Mouse (Mus musculus): ENCODE measurements at regions not wholly inside any gene's neighbourhood (a gene's known extent, or its start where the extent isn't known, plus 50 kb on each side); places are given as distances from the start of the nearest gene placed in this dataset.

- DNase-seq: no peak
Measured at GRCm38 (mm10) chr6:140938025-140938424, 208.9 kb downstream of the Gm11077 start.

- peak in 1 of 2 experiments; percentile 31 for DNase-seq
Measured at GRCm38 (mm10) chr6:140946720-140947119, 217.6 kb downstream of the Gm11077 start.

DNA sequence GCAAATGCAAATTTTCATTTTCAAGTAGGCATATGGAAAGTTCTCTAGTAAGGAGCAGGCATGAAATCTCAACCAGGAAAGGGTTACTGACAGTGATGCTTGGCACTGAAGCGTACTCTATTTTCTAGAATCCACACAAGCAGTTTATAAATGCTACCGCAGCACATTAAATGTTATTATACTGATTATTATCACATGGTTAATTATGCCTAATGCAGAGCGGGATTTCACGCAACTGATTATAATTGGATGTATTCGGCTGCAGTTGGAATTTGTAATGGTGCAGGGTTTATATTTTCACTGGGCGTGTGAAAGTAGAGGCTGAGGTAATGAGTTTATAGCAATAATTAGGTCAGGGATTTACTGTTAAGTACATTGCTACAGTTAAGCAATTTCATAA is 221.4 kb downstream of the Gm11077 start:
- no peak for DNase-seq

DNA sequence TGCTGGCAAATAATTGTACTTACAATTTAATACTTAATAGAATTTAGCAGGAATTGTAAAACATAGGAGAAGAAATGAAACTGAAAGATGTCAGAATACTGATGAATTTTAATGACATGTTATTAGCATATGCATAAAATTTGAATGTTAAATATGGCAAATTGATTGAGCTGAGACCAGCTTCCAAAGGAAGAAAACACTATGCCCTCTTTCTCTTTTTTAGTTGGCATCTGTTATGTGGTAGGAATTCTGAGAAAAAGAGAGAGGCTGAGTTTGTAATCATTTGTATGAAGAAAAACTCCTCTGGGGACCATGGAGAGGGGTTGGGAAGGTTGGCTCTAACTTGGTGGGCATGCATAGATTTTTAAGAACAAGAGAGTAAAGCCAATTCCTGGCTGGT is 224.2 kb downstream of the Gm11077 start:
- no peak for DNase-seq

DNA sequence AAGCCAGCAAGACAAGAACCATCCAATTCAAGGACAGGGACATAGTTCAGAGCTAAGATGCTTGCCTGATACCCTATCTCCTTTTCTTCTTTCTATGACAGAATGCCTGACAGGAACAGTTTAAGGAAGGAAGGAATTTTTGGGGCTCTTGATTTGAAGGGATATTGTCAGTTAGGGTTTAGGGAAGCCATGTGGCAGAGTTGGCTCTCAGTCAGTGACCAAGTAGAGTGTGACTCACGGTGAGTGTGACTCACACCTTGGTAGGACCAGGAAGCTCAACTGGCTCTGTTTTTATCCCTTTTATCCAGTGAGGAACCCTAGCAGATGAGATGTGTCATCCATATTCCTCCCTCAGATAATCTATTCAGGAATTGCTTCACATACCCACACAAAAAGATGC is 224.6 kb downstream of the Gm11077 start:
- DNase-seq: no peak

GRCm38 (mm10) chr6:140955751-140956521 is 226.9 kb downstream of the Gm11077 start:
- DNase-seq: peak; percentile 9 to 19

DNA sequence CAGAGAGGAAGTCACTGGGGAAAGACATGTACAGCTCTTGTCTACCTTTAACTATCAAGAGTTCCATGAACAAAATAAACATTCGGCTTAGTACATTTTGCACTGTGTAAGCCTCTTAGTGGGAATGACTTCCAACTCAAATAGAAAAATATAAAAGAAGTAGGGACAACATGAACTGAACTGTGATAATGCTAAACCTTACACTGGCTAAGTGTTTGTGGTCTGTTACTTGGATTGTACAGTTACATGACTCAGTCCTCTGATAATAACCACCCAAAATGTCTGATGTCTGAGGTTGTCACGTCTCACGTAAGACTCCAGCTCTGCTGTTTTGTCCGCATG is 227.4 kb downstream of the Gm11077 start:
- DNase-seq: no peak

- peak; percentile 35 to 38 for DNase-seq
Measured at GRCm38 (mm10) chr6:140961987-140962386, 232.9 kb downstream of the Gm11077 start.

DNA sequence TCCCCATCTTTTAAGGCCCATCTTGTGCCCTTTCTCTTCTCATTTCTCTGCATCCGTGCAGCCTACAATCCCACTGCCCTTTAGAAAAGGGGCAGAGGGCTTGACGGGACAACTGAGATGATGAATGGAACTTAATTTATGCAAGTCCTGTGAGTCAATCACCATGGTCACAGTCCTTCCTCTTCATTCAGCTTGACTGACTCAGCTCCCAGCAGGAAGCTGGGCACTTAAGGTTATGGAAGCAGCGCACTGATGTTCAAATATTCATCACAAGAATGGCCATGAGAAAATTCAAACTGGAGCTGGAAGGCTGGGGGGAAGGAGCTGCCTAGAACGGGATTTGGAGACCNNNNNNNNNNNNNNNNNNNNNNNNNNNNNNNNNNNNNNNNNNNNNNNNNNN is 233.5 kb downstream of the Gm11077 start:
- no peak for DNase-seq

- DNase-seq: no peak
Measured at GRCm38 (mm10) chr6:140973732-140974131, 244.6 kb downstream of the Gm11077 start.

GRCm38 (mm10) chr6:140976989-140977388 is 247.9 kb downstream of the Gm11077 start:
- DNase-seq: no peak

- DNase-seq: no peak
Measured at GRCm38 (mm10) chr6:140983610-140984009, 254.5 kb downstream of the Gm11077 start.

DNA sequence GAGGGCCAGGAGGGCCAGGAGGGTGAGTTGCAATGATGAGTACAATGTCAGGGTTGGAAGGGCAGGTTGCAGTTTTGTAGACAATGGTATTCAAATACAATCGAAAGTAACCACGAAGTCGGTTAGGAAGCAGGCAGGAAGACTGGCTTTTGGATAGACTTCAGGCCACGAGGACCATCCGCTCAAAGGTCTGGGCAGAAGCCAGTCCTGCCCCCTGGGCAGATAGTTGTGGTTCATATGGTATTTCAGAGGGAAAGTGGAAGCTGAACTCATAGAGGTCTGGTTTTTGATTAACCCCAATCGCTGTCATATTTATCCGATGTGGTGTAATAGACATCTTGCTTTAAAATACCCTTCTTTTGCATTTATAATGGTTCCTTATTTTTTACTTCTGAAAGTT is 255.2 kb downstream of the Gm11077 start:
- DNase-seq: no peak

DNA sequence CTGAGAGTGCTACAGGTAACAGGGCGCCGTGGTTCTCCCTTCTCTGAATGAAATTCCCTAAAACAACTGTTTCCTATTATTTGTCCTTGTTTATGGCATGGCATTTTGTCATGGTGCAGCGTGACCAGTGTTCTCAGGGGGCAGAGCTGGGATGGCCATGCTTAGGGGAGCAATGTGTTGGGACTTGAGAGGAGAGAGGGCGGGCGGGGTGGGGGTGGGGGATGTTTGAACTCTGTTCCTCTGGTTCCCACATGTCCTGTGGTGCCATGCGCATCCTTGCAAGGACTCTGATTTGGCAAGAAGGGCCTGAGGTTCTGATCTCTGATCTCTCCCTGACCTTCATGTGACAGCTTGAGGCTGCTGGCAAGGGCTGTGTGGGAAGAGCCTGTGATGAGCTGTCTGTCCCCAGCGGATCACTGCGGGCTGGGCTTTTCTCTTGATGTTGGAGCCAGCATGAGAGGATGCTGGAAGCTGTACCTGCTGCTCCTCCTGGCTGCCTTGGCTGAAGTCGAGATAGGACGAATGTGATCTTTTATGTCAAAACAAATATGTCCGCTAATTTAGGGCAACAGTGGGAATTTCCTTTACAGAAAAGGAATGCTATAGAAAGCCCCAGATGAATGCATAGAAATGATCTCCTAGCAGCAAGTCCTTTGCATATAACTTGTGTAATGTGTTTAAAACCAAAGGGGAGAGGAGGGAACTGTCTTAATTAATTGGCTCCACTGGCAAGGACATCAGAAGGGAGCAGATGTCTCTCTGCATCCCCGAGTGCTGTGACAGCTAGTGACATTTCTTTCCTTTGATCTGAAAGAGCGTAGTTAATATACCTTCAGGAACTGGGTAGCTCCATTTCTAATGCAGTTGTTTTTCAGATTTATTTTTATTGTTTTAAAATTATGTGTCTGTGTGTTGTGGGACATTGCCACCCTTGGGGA is 255.2 kb upstream of the Pde3a start:
- DNase-seq: peak in 1 of 2 experiments; percentile 10

- DNase-seq: peak in 1 of 2 experiments; percentile 61
Measured at GRCm38 (mm10) chr6:140995340-140996135, 253.5 kb upstream of the Pde3a start.

DNA sequence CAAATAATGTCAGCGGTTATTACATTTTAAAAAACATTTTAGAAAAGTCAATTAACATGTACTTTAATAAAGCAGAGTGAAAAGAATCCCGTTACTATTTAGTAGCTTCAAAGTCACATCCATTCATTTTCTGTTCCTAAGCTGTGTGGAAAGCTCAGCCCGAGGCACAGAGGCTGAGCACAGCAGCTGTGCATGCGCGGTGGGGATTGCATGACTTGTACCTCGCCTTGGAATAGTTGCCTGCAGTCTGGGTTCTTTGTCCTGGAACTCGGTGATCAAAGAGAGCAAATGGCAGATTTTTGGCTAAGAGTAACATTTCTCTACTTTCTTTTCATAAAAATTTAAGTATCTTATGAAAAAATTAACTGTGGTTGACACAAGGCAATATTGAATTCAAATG is 251.0 kb upstream of the Pde3a start:
- DNase-seq: no peak

GRCm38 (mm10) chr6:141000552-141000951 is 248.5 kb upstream of the Pde3a start:
- DNase-seq: peak in 1 of 2 experiments; percentile 43

- no peak for DNase-seq
Measured at GRCm38 (mm10) chr6:141001306-141001705, 247.8 kb upstream of the Pde3a start.

- no peak for DNase-seq
Measured at GRCm38 (mm10) chr6:141015055-141015681, 233.9 kb upstream of the Pde3a start.

DNA sequence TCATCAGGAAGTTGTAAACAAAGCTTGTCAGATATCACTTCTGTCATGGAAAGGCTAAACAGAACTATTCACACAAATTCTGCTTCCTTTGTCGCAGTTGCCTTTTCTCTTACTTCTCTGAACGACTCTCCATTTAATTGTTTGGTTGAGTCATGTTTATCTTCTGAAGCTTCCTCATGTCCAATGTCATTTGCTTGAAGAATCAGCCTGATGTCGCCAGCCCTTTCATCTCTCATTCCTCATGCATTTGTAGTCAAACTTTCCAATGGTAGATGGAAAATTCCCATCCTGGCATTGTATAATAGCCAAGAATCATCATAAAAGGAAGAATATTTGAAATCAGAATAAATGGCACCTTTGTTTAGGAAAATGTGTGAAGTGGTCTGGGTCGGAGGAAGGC is 225.6 kb upstream of the Pde3a start:
- DNase-seq: no peak

DNA sequence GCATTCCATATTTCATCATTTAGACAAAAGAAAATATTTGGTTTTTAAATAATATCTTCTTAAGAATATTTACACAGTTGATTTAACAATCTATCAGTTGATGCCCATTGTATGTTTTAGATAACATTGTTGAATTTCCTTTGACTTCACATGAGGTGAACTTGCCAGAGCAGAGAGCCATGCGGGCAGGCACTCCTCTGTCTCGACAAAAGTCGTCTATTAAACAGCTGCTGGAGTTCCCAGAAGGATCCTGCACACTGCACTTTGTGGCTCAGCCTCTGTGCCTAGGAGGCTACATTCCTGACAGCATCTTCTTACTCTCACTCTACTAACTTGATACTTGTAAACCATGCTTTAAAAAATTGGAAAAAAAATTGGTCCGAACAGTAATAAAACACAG is 221.7 kb upstream of the Pde3a start:
- DNase-seq: no peak

DNA sequence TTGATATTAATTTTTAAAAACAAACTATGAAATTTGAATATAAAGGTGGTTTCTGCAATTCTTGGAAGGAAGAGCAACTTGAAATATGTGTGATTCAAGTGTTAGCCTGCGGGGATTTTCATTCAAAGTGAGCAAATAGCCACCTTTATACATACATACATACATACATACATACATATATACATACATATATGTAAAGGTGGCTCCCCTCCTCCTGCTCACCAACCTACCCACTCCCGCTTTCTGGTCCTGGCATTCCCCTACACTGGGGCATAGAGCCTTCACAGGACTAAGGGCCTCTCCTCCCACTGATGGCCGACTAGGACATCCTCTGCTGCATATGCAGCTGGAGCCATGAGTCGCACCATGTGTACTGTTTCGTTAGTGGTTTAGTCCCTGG is 221.3 kb upstream of the Pde3a start:
- no peak for DNase-seq

GRCm38 (mm10) chr6:141034824-141035223 is 214.2 kb upstream of the Pde3a start:
- DNase-seq: no peak
